Comparison of ENCODE assay signal across 17 mouse cellular contexts in genomic region chr5:108211512-108211911, GRCm38 (mm10).
"Had no signal": no experiment of that assay in that cellular context is flagged by ENCODE, and none has a peak within 500 bp of the region (broad histone marks: within the 10 kb centered on the region; RNA-seq: fewer than 3 reads in every experiment).

No protein-coding gene starts in this region.

- H3K4me2 ChIP-seq: lung, embryonic 15.5 days; midbrain, embryonic 11.5 days; midbrain, embryonic 13.5 days; midbrain, embryonic 15.5 days; neural tube, embryonic 12.5 days; stomach, embryonic 15.5 days had no signal

- H3K4me3 ChIP-seq: lung, embryonic 15.5 days; megakaryocyte, embryonic 14.5 days; midbrain, embryonic 13.5 days; midbrain, embryonic 15.5 days; neural tube, embryonic 12.5 days; stomach, embryonic 15.5 days had no signal

- H3K9me3 ChIP-seq: lung, embryonic 15.5 days; megakaryocyte, embryonic 14.5 days; midbrain, embryonic 13.5 days; midbrain, embryonic 15.5 days; neural tube, embryonic 12.5 days; stomach, embryonic 15.5 days had no signal

- H3K27ac ChIP-seq: lung, embryonic 15.5 days; macrophage; midbrain, embryonic 13.5 days; midbrain, embryonic 15.5 days; neural tube, embryonic 12.5 days; stomach, embryonic 15.5 days; stomach, postnatal 0 days had no signal

- H3K9ac ChIP-seq: liver, postnatal 0 days; lung, embryonic 15.5 days; midbrain, embryonic 13.5 days; midbrain, embryonic 15.5 days; neural tube, embryonic 12.5 days; stomach, embryonic 15.5 days had no signal

- H3K4me1 ChIP-seq: lung, embryonic 15.5 days; midbrain, embryonic 13.5 days; midbrain, embryonic 15.5 days; neural tube, embryonic 12.5 days; stomach, embryonic 15.5 days had no signal

- H3K36me3 ChIP-seq: lung, embryonic 15.5 days; midbrain, embryonic 13.5 days; midbrain, embryonic 15.5 days; neural tube, embryonic 12.5 days; stomach, embryonic 15.5 days had no signal

- ATAC-seq: liver, postnatal 0 days; lung, postnatal 0 days; midbrain, embryonic 13.5 days; midbrain, embryonic 15.5 days had no signal

- DNase-seq: liver, postnatal 0 days; lung, adult 2 months; lung, postnatal 14 days; lung, postnatal 36 days; right cerebral cortex, postnatal 14 days; thymus, adult 2 months; thymus, postnatal 4 days had no signal

- H3K27me3 ChIP-seq: lung, embryonic 15.5 days; megakaryocyte, embryonic 14.5 days; midbrain, embryonic 13.5 days; midbrain, embryonic 15.5 days; neural tube, embryonic 12.5 days; stomach, embryonic 15.5 days had no signal
